Mouse (Mus musculus) liver, embryonic 12.5 days (tissue): ENCODE data around the gene Jaml. TPM values are rescaled to one million over a fixed set of nuclear protein-coding genes. Genes with fewer than 3 reads are reported as not detected.

Experiments
- ATAC-seq: fragments of 200-750 bp; cut with Nextera tagmentation; 2 replicates; pipeline ENCODE4 v1.8.0; 2017; ENCODE audit warnings: moderate number of reproducible peaks, mild to moderate bottlenecking, moderate library complexity
- H3K27ac ChIP-seq: fragments of 300-500 bp; sonication (generic); 2 replicates; pipeline ENCODE4 v1.5.1; 2016; ENCODE audit warnings: mild to moderate bottlenecking
- H3K27me3 ChIP-seq: fragments of 300-500 bp; sonication (generic); replicated peaks from 2 replicates; pipeline ENCODE4 v1.6.1; 2016; ENCODE audit warnings: mild to moderate bottlenecking, moderate library complexity
- H3K36me3 ChIP-seq: fragments of 300-500 bp; sonication (generic); 2 replicates; pipeline ENCODE4 v1.6.1; 2016; ENCODE audit warnings: mild to moderate bottlenecking, moderate library complexity
- H3K4me1 ChIP-seq: fragments of 300-500 bp; sonication (generic); 2 replicates; pipeline ENCODE4 v1.6.1; 2016
- H3K4me2 ChIP-seq: fragments of 300-500 bp; sonication (generic); 2 replicates; pipeline ENCODE4 v1.6.1; 2016; ENCODE audit warnings: mild to moderate bottlenecking, moderate library complexity
- H3K4me3 ChIP-seq: fragments of 300-500 bp; sonication (generic); 2 replicates; pipeline ENCODE4 v1.5.1; 2016; ENCODE audit warnings: mild to moderate bottlenecking, moderate library complexity
- H3K9ac ChIP-seq: fragments of 300-500 bp; sonication (generic); 2 replicates; pipeline ENCODE4 v1.6.1; 2016; ENCODE audit warnings: mild to moderate bottlenecking, moderate library complexity
- H3K9me3 ChIP-seq: fragments of 300-500 bp; sonication (generic); replicated peaks from 2 replicates; pipeline ENCODE4 v1.6.1; 2016; ENCODE audit warnings: mild to moderate bottlenecking, moderate library complexity
- WGBS: fragments of 180-500 bp; shearing (Covaris S2); methylation state at CpG from one replicate; pipeline ENCODE4 v1.1.7; 2016; ENCODE audit not compliant: insufficient replicate concordance; 5-methylcytosine and 5-hydroxymethylcytosine counted together
- polyA plus RNA-seq: library from polyadenylated mRNA; unstranded; fragments of >200 nt; fragmentation: Nextera tagmentation; extraction: Ambion mirVana; gene quantifications from 2 replicates; pipeline ENCODE4 v1.2.1, GENCODE M21; 2016

The Jaml gene
- polyA plus RNA-seq, 1 experiment from 2014 or later = not detected

DNA sequence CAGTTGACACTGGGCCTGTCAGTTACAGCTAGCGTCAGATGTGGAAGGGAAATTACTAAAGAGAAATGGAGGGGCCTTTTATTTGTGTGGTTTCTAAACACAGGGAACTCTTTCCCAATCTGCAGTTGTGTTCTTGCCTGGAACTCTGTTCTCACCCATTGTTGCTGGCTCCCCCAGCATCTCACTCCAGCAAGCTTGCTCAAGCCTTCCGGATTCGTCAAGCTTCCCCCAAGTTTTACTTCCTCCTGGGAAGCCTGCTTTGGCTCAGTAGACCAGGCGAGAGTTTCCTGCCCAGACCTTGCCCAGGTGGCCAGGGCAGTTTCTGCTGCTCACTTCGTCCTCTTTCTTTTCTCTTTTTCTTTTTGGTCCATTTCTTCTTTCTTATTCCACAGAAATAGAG, 5.6 kb downstream of the Jaml start:
- WGBS = 37% methylated on average over 5 of the region's 5 CpGs
- ATAC-seq = no peak

GRCm38 (mm10) chr9:45085741-45086690, 7.0 kb downstream of the Jaml start:
- H3K36me3 ChIP-seq = no peaks in the 10 kb centered on the region

More for the DNA sequence above, 5.6 kb downstream of the Jaml start:
- H3K9ac ChIP-seq = no peak overlapping the region
- no peak overlapping the region for H3K4me2 ChIP-seq
- H3K4me3 ChIP-seq = no peak overlapping the region
- no peaks in the 10 kb centered on the region for H3K36me3 ChIP-seq
- peaks cover 6% of the 10 kb centered on the region for H3K27me3 ChIP-seq
- H3K9me3 ChIP-seq = no peaks in the 10 kb centered on the region
- H3K4me1 ChIP-seq = no peaks in the 10 kb centered on the region
- no peak overlapping the region for H3K27ac ChIP-seq

DNA sequence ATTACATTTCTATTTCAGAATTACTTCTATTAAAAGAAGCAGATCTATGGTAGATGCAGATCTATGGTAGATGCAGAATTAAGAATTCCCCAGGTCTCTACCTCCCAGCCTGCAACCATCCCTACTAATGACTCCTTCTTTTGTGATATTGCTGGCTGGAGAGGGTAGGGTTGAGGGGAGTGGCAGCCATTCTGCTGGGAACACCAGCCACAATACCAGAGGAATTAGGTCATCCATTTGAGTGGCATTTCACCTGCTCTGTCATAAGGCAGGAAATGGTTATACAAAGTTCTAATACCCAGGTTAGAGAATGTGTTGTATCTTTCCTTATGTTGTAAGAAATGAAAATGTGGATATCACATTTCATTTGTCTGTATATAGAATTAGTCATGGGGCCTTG, 9.1 kb downstream of the Jaml start:
- Histone ChIP-seq H3K4me1 (no peaks in the 10 kb centered on the region), H3K36me3 (no peaks in the 10 kb centered on the region), H3K27ac (no peak overlapping the region), H3K9ac (no peak overlapping the region), H3K4me3 (no peak overlapping the region), H3K27me3 (peaks cover 17% of the 10 kb centered on the region), H3K4me2 (no peak overlapping the region), H3K9me3 (no peaks in the 10 kb centered on the region)
- ATAC-seq = no peak

More at GRCm38 (mm10) chr9:45085741-45086690, 7.0 kb downstream of the Jaml start:
- Histone ChIP-seq H3K9me3 (no peaks in the 10 kb centered on the region), H3K27ac (no peak overlapping the region), H3K4me2 (no peak overlapping the region), H3K9ac (no peak overlapping the region), H3K4me1 (no peaks in the 10 kb centered on the region), H3K27me3 (peaks cover 11% of the 10 kb centered on the region), H3K4me3 (no peak overlapping the region)
- ATAC-seq = no peak
- WGBS = 60% methylated on average over 12 of the region's 12 CpGs

GRCm38 (mm10) chr9:45090811-45091210, 11.8 kb downstream of the Jaml start:
- no peak overlapping the region for H3K27ac ChIP-seq
- 56% methylated on average over 3 of the region's 3 CpGs for WGBS
- no peak overlapping the region for H3K9ac ChIP-seq
- H3K4me1 ChIP-seq = no peaks in the 10 kb centered on the region
- no peak overlapping the region for H3K4me2 ChIP-seq
- no peak for ATAC-seq
- no peaks in the 10 kb centered on the region for H3K36me3 ChIP-seq
- H3K27me3 ChIP-seq = peaks cover 21% of the 10 kb centered on the region
- H3K9me3 ChIP-seq = no peaks in the 10 kb centered on the region
- H3K4me3 ChIP-seq = no peak overlapping the region

DNA sequence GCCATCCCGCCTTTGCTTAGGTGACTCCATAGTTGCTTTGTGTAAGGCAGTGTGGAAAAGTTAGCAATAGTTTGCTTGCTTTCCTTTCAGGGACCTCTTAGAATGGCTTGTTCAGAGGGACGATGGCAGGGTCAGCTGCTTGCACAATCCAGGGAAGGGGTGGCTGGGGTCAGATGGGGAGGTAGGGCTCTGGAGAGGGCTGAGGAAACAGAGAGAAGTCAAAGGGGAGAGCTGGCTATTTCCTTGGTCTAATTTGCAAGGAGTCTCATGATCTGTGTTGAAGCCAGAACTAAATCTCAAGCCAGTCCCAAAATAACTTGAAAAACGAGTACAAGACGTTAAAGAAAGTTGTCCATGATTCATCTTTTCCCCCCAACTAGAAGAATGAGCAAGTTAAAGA, 13.7 kb downstream of the Jaml start:
- peaks cover 23% of the 10 kb centered on the region for H3K27me3 ChIP-seq
- no peaks in the 10 kb centered on the region for H3K36me3 ChIP-seq
- no peak overlapping the region for H3K9ac ChIP-seq
- no peak overlapping the region for H3K4me3 ChIP-seq
- no peaks in the 10 kb centered on the region for H3K4me1 ChIP-seq
- WGBS = 35% methylated on average over 4 of the region's 4 CpGs
- no peak for ATAC-seq
- H3K4me2 ChIP-seq = no peak overlapping the region
- H3K27ac ChIP-seq = no peak overlapping the region
- H3K9me3 ChIP-seq = no peaks in the 10 kb centered on the region

DNA sequence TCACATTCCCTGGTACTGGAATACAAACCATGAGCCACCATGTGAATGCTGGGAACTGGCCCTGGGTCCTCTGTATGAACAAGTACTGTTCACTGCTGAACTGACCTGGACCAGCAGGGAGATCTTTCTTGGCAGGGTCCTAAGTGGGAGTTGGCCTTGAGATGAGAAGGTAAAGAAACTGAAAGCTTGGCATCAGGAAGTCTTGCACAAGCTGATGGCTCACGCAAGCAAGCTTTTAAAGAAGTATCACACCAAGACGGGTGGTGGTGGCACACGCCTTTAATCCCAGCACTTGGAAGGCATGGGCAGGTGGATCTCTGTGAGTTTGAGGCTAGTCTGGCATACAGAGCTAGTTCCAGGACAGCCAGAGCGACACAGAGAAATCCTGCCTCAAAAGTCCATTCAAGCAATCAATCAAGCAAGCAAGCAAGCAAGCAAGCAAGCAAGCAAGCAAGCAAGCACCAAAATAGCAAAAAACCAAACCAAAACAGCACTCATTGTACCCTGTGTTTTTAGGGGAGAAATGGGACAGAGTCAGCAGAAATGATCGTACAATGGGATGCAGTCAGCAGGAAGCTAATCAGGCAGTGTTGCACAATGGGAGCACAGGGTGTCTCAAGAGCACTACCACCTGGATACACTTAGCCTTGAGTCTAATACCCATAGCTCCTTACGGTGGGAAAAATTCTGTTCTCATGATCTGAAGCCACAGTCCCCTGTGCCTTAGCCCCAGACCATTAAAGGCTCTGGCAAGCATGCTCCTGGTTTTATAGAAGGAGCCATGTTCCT, 16.4 kb downstream of the Jaml start:
- no peak for ATAC-seq
- H3K4me3 ChIP-seq = no peak overlapping the region
- H3K9ac ChIP-seq = no peak overlapping the region
- no peaks in the 10 kb centered on the region for H3K9me3 ChIP-seq
- peaks cover 29% of the 10 kb centered on the region for H3K27me3 ChIP-seq
- H3K4me2 ChIP-seq = no peak overlapping the region
- H3K36me3 ChIP-seq = no peaks in the 10 kb centered on the region
- 57% methylated on average over 6 of the region's 6 CpGs for WGBS
- H3K27ac ChIP-seq = no peak overlapping the region
- no peaks in the 10 kb centered on the region for H3K4me1 ChIP-seq

- ATAC-seq = no peak
- 59% methylated on average over 5 of the region's 5 CpGs for WGBS
- peaks cover 14% of the 10 kb centered on the region for H3K27me3 ChIP-seq
These were observed 18.9 kb downstream of the Jaml start for GRCm38 (mm10) chr9:45097877-45098276.

DNA sequence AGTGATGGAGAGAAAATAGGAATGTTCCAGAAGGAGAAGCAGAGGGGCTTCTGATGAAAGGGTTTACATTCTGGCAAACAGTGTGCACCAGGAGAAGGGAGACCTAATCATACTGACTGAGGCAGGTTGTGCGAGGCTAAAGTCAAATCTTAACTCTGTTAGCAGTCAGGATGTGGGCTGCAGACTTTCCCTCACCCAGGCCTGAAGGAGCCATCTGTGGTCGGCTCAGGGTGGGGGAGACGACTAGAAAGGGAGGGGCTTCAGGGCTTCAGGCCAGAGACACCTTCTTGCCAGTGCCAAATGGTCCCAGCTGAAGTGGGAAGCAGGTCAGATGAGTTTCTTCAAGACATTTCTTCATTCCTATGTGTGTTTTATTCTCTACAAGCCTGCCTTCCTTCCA, 19.4 kb downstream of the Jaml start:
- Histone ChIP-seq H3K36me3 (no peaks in the 10 kb centered on the region), H3K27me3 (peaks cover 14% of the 10 kb centered on the region), H3K4me2 (no peak overlapping the region), H3K27ac (no peak overlapping the region), H3K9ac (no peak overlapping the region), H3K4me1 (no peaks in the 10 kb centered on the region), H3K9me3 (no peaks in the 10 kb centered on the region), H3K4me3 (no peak overlapping the region)
- WGBS = 14% methylated on average over 3 of the region's 3 CpGs
- ATAC-seq = no peak

More at GRCm38 (mm10) chr9:45097877-45098276, 18.9 kb downstream of the Jaml start:
- H3K4me1 ChIP-seq = no peaks in the 10 kb centered on the region
- no peak overlapping the region for H3K27ac ChIP-seq
- H3K4me3 ChIP-seq = no peak overlapping the region
- no peak overlapping the region for H3K4me2 ChIP-seq
- no peaks in the 10 kb centered on the region for H3K9me3 ChIP-seq
- no peak overlapping the region for H3K9ac ChIP-seq
- no peaks in the 10 kb centered on the region for H3K36me3 ChIP-seq

GRCm38 (mm10) chr9:45102528-45102927, 23.5 kb downstream of the Jaml start:
- no peak for ATAC-seq

DNA sequence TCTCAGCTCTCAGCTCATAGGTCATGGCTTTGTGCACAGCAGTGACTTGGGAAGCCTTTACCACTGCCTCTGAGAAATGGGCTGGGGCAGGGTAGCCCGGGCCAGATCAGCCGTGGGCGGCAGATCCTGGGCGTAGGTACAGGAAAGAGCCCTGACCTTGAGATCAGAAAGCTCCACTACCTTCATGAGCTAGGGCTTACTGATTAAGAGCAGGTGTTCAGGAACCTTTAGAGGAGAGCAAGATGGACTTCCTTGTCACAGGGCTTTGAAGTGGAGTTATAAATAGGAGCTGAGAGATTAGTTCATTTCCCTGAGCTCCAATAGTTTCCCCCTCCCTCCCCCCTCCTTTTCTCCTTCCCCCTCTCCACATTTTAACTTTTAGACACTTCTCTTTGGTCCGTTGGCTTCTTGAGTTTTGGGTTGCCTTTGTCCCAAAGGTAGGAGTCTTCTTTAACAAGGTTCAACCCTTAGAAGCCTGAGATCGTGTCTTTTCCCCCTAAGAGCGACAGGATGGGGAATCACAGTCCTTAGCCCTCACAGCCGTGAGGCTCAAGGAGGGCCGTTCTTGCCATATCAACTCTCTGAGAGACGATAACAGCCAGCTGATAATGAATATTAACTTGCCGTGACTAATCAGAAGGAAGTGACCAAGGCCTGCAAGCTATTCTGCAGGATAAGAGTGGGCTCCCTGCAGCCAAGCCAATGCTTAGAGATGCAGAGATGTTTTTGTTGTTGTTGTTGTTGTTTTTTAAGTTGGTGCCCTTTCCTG, 24.4 kb downstream of the Jaml start:
- H3K9ac ChIP-seq = no peak overlapping the region
- peaks cover 6% of the 10 kb centered on the region; the same call in 1 of the 2 replicates for H3K27me3 ChIP-seq
- no peaks in the 10 kb centered on the region for H3K9me3 ChIP-seq
- no peak overlapping the region for H3K4me3 ChIP-seq
- no peak overlapping the region for H3K4me2 ChIP-seq
- H3K4me1 ChIP-seq = no peaks in the 10 kb centered on the region
- 40% methylated on average over 11 of the region's 11 CpGs for WGBS
- no peaks in the 10 kb centered on the region for H3K36me3 ChIP-seq
- no peak overlapping the region for H3K27ac ChIP-seq
- no peak for ATAC-seq

More at GRCm38 (mm10) chr9:45102528-45102927, 23.5 kb downstream of the Jaml start:
- Histone ChIP-seq H3K4me3 (no peak overlapping the region), H3K4me2 (no peak overlapping the region), H3K9ac (no peak overlapping the region), H3K9me3 (no peaks in the 10 kb centered on the region), H3K4me1 (no peaks in the 10 kb centered on the region), H3K27me3 (peaks cover 6% of the 10 kb centered on the region; the same call in 1 of the 2 replicates), H3K27ac (no peak overlapping the region), H3K36me3 (no peaks in the 10 kb centered on the region)
- WGBS = 66% methylated on average over 1 of the region's 1 CpGs

DNA sequence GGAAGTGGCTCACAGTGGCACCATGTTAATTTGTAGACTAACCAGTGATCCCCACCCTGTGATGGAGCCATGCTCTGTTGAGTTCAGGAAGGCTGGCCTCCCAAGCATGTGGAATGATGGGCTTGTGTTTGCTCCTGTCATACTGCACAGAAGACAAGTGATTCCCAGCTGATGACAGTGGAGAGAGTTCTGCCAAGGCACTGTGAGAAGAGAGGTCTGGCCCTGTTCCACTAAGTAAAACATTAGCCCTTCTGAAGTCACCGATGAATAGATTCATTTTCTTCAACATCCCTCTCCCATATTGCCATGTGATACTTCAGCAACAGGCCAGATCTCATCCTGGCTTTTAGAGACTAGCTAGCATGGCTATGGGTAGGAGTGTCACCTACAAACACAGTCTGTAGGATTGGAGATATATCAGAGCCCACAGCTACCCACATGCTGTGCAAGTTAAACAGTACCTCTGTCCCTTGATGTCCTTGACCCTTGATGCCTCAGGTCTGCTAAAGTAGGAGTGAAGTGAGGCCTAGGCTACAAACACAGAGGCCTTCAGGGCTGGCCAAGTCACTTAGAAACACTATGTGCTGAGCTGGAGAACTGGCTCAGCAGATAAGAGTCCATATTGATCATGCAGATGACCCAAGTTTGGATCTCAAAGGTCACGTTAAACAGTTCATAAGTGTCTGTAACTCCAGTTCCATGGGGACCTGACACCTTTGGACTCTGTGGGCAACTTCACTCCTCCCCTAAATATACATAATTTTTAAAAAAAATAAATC, 26.8 kb downstream of the Jaml start:
- no peak for ATAC-seq
- H3K27me3 ChIP-seq = peaks cover 7% of the 10 kb centered on the region; the same call in 1 of the 2 replicates
- no peaks in the 10 kb centered on the region for H3K9me3 ChIP-seq
- no peak overlapping the region for H3K4me2 ChIP-seq
- H3K36me3 ChIP-seq = no peaks in the 10 kb centered on the region
- no peak overlapping the region for H3K9ac ChIP-seq
- no peaks in the 10 kb centered on the region for H3K4me1 ChIP-seq
- 66% methylated on average over 2 of the region's 2 CpGs for WGBS
- no peak overlapping the region for H3K4me3 ChIP-seq
- no peak overlapping the region for H3K27ac ChIP-seq
